Mouse (Mus musculus): Measurements from ENCODE around the gene Hrh1.
"Not testable (repeated sequence)": the region's sequence is repeated elsewhere in the genome, so short reads cannot be mapped to it uniquely, and the experiment has no call there.

Hrh1 gene

GRCm38 (mm10) chr6:114457299-114457698 is 59.6 kb downstream of the Hrh1 start:
- no peak for ATAC-seq (ENCODE audit: insufficient number of reproducible peaks, low FRiP score, low TSS enrichment)

- no peak for ATAC-seq (ENCODE audit: insufficient number of reproducible peaks, low FRiP score, low TSS enrichment)
Measured at GRCm38 (mm10) chr6:114458191-114458590, 60.5 kb downstream of the Hrh1 start.

- no peak for ATAC-seq (ENCODE audit: insufficient number of reproducible peaks, low FRiP score, low TSS enrichment)
Measured at GRCm38 (mm10) chr6:114459969-114460368, 62.2 kb downstream of the Hrh1 start.

DNA sequence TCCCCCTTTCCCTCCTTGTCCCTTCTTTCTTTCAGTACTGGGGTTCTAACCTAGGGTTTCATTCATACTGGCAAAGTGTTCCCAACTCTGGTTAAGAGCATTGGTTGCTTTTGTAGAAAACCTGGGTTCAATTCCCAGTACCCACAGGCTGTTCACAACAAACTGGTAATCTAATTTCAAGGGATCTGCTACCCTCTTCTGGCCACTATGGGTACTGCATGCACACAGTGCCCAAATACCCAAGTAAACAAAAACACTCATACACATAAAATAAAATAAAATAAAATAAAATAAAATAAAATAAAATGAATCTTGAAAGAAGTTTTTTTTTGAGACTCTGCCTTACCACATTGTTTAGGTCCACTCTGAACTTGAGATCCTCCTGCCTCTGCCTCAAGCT is 63.8 kb downstream of the Hrh1 start:
- ATAC-seq (ENCODE audit: insufficient number of reproducible peaks, low FRiP score, low TSS enrichment) = no peak

DNA sequence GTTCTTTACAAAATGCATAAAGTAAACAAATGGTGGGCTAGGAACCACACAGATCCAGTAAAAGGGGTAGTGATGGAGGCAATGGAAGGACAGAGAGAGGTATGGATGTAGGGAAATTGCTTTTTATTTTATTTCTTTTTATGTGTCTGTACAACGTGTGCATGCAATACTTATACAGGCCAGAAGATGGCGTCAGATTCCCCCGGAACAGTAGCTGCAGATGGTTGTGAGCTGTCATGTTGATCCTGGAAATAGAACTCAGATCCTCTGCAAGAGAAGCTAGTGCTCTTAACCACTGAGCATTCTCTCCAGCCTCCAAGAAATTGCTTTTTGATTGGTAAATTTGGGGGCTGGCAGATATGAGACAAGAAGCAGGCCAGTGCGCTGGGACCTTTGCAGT is 65.0 kb downstream of the Hrh1 start:
- no peak for ATAC-seq (ENCODE audit: insufficient number of reproducible peaks, low FRiP score, low TSS enrichment)

DNA sequence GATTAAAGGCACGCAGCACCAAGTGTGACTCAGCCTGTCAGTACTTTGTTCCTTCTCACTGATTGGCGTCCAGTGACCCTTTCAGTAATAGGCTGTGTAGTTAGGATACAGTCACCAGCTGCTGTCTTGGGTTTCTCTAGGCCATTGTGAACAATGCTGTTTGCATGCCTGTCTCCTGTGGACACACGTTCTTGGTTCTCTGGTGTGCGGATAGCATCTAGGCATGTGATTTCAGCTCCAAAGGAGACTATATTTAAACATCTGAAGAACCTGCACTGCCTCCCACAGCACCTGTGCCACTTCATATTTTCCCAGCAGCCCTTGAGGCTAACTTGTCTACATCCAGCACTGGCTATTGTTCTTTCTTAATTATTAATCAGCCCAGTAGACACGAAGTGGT is 75.8 kb downstream of the Hrh1 start:
- no peak for ATAC-seq (ENCODE audit: insufficient number of reproducible peaks, low FRiP score, low TSS enrichment)

GRCm38 (mm10) chr6:114474059-114474458 is 76.3 kb downstream of the Hrh1 start:
- no peak for ATAC-seq (ENCODE audit: insufficient number of reproducible peaks, low FRiP score, low TSS enrichment)

DNA sequence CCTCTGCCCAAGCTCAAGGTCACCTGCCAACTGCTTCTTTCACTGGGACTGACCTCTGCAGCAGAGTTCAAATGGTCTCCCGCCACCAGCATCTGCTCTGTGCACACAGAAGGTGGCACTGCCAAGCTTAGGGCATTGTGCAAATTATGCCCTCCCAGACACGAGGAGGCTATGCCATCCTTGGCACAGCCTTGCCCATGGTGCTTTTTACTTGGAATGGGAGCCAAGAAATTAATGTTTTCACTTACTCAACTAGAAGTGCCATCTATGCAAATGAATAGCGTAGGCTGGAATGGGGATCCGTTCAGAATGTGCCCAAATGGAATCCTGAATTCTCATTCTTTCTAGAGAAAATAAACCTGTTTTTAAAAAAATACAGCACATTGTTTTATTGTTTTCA is 77.2 kb downstream of the Hrh1 start:
- ATAC-seq (ENCODE audit: insufficient number of reproducible peaks, low FRiP score, low TSS enrichment) = no peak

DNA sequence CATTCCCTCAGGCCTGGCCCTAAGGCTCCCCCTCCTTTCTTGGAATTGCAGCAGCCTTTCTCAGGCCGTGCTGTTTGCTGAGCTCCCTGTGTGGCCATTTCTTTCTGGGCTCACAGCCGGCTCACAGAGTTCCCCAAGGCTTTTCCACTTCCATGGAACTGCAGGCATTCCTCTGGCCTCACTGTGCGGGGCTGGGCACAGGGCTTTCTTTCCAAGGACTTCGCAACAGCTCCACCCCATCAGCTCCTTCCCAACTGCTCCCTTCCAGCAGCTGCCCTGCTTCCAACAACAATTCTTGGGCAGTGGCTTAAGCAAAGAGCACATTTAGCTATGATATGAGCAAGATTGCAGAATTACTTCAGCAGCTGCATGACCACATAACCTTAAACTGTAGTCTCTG is 81.0 kb downstream of the Hrh1 start:
- ATAC-seq (ENCODE audit: insufficient number of reproducible peaks, low FRiP score, low TSS enrichment) = no peak

- ATAC-seq (ENCODE audit: insufficient number of reproducible peaks, low FRiP score, low TSS enrichment) = no peak
Measured at GRCm38 (mm10) chr6:114479644-114480410, 82.1 kb downstream of the Hrh1 start.

DNA sequence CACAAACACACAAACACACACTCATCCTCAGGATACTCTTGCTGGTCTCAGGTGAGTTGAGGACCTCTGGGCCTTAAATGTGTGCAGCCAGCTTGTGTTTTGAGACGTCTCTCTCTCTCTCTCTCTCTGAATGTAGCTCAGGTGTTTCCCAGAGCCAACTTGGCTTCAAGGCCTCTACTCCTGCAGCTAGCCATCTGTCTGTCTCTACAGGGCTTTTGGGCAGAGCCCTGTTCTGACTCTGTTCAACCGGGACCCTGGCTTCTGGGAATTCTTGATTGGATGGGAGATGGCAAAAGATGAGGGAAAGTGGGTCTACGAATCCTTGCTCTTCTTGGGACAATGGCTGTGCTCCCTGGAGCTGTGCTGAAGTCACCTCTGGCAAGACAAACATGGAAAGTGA is 91.6 kb downstream of the Hrh1 start:
- ATAC-seq (ENCODE audit: insufficient number of reproducible peaks, low FRiP score, low TSS enrichment) = peak; percentile 56; the same call in 1 of the 2 replicates

GRCm38 (mm10) chr6:114492588-114492987 is 94.9 kb downstream of the Hrh1 start:
- ATAC-seq (ENCODE audit: insufficient number of reproducible peaks, low FRiP score, low TSS enrichment) = not testable (repeated sequence)

DNA sequence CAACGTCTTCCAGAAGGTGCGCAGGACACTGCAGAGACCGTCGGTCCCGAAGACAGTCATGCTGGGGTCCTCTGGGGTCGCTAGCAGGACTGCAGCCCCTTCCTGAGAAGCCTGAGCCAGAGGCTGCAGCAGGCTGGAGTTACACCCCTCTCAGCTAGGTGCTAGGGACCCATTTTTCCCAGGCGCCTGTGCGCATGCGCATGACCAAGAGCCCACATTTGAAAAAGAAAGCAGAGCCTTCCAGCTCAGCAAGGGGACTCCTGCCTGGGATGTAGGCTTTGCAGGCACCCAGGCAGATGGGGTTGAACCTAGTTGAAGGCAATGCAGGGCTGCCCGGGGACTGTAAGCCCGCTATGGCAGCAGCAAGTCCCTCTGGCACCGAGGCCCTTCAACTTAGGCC is 97.3 kb downstream of the Hrh1 start:
- not testable (repeated sequence) for ATAC-seq (ENCODE audit: insufficient number of reproducible peaks, low FRiP score, low TSS enrichment)

GRCm38 (mm10) chr6:114514038-114514437 is 116.3 kb downstream of the Hrh1 start:
- ATAC-seq (ENCODE audit: insufficient number of reproducible peaks, low FRiP score, low TSS enrichment) = not testable (repeated sequence)

DNA sequence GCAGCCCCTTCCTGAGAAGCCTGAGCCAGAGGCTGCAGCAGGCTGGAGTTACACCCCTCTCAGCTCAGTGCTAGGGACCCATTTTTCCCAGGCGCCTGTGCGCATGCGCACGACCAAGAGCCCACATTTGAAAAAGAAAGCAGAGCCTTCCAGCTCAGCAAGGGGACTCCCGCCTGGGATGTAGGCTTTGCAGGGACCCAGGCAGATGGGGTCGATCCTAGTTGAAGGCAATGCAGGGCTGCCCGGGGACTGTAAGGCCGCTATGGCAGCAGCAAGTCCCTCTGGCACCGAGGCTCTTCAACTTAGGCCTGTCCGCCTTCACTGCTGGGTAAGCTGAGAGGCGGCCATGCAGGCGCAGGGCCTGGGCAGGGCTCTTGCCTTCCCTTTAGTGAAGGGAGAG is 131.0 kb downstream of the Hrh1 start:
- ATAC-seq (ENCODE audit: insufficient number of reproducible peaks, low FRiP score, low TSS enrichment) = not testable (repeated sequence)
